Mouse (Mus musculus) C2C12 (cell line): ENCODE results near the gene Cpvl.

ENCODE experiments used
- CEBPB ChIP-seq: IDR thresholded peaks from one replicate; pipeline ENCODE4 v1.6.1; 2011; ENCODE audit warnings: low read depth, mild to moderate bottlenecking, control low read depth, moderate library complexity
- CTCF ChIP-seq: IDR thresholded peaks from one replicate; pipeline ENCODE4 v1.5.1; 2011; ENCODE audit not compliant: control insufficient read depth, insufficient read depth, insufficient read length
- FOSL1 ChIP-seq: IDR thresholded peaks from one replicate; pipeline ENCODE4 v1.8.0; 2011; ENCODE audit warnings: mild to moderate bottlenecking, low read length; ENCODE audit not compliant: poor library complexity, insufficient read depth, severe bottlenecking
- MAX ChIP-seq: IDR thresholded peaks from one replicate; pipeline ENCODE4 v1.6.1; 2011; ENCODE audit warnings: mild to moderate bottlenecking, control low read depth
- MYOG ChIP-seq: IDR thresholded peaks from one replicate; pipeline ENCODE4 v1.6.1; 2011; ENCODE audit not compliant: control insufficient read depth, insufficient read length; ENCODE audit errors: extremely low read depth
- USF1 ChIP-seq: IDR thresholded peaks from one replicate; pipeline ENCODE4 v1.6.1; 2011; ENCODE audit warnings: low read depth, mild to moderate bottlenecking, control low read depth, moderate library complexity

GRCm38 (mm10) chr6:53929858-53930257 is 48.6 kb downstream of the Cpvl start:
- TF ChIP-seq USF1 (no peak), CTCF (no peak), CEBPB (no peak), MAX (no peak), MYOG (no peak), FOSL1 (no peak)
